Mouse (Mus musculus) bone marrow macrophage, adult 2 months (primary cell): ENCODE results near the gene Vmn2r69.

Experiments
- CTCF ChIP-seq: IDR thresholded peaks from 2 replicates; pipeline ENCODE4 v1.5.1; 2012; ENCODE audit warnings: low read depth, mild to moderate bottlenecking, low read length, moderate library complexity
- POLR2A ChIP-seq: IDR thresholded peaks from 2 replicates; pipeline ENCODE4 v1.6.1; 2012; ENCODE audit warnings: mild to moderate bottlenecking, low read depth, low read length, borderline replicate concordance

DNA sequence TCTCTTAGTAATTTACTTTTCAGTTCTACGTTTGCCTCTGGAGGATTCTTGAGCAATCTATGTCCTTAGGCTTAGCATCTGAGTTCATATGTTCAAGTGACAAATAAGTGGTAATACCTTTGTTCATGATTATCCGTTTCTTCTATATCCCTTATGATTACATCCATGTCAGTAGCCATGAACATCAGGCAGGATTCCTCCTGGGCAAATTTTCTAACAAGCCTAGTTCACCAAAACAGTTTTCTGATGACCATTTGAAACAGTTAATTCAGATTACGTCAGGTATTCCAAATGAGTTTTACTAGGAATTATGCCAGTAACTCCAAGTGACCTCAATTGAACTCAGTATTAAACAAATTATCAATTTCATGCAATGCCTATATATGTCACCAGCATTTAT, at the start of gene Vmn2r69:
- TF ChIP-seq CTCF (no peak), POLR2A (no peak)
